Mouse (Mus musculus) limb, embryonic 13.5 days (tissue): ENCODE data around the gene Hacd2. TPM values are rescaled to one million over a fixed set of nuclear protein-coding genes. Genes with fewer than 3 reads are reported as not detected.

Source experiments
- polyA plus RNA-seq: library from polyadenylated mRNA; unstranded; fragments of >200 nt; fragmentation: Nextera tagmentation; extraction: Ambion mirVana; gene quantifications from 2 replicates; pipeline ENCODE4 v1.2.1, GENCODE M21; 2015

The Hacd2 gene
- polyA plus RNA-seq, 1 experiment from 2014 or later = 79.2 TPM

Other genes starting within 250 kb of the Hacd2 start
- gene Adcy5, start 132.4 kb downstream of the Hacd2 start, polyA plus RNA-seq = 2.3 and 2.6 TPM in 2 replicates